ENCODE assay signal across 8 mouse cellular contexts in the genomic region with DNA sequence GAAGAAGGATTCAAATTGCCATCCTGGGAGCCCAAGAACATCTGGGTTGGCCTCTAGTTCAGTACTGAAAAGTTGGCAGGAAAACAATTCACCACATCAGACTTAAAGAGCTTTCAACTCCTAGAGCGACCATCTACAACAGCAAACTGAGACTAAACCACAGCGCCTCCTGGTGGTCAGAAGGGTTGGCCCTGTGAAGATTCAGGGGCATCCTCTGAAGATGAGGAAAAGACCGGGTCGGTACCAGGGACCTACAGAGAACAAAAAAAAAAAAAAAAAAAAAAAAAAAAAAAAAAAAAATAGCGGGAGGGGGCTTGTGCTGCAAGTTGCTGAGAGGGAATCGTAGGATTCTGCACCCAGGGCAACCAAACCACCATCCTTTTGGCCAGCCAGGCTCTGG. TPM values are rescaled to one million over a fixed set of nuclear protein-coding genes. Genes with fewer than 3 reads are reported as not detected.
DNase-seq lines count a peak whose midpoint lies in the region; ATAC-seq and TF ChIP-seq lines count a peak whose summit lies in the region.

No protein-coding gene starts in this region.

- H3K4me1 ChIP-seq in hindbrain, embryonic 11.5 days (replicated peaks; ENCODE audit: control insufficient read depth, insufficient read depth, low read length) = no peaks in the 10 kb centered on the region
- peaks cover 11% of the 10 kb centered on the region; the same call in 1 of the 2 replicates for H3K4me1 ChIP-seq in hindbrain, embryonic 13.5 days (replicated peaks)
- no peaks in the 10 kb centered on the region; the same call in 1 of the 2 replicates for H3K4me1 ChIP-seq in bone marrow, adult 2 months (ENCODE audit: control insufficient read depth, insufficient read depth, low read length)
- H3K4me1 ChIP-seq in heart, embryonic 10.5 days = peaks cover 47% of the 10 kb centered on the region
- H3K4me1 ChIP-seq in liver, embryonic 12.5 days = peaks cover 23% of the 10 kb centered on the region

- 0 out of 2 replicates have a peak, but pooled peaks cover 5% of the 10 kb centered on the region for H3K27me3 ChIP-seq in hindbrain, embryonic 11.5 days (ENCODE audit: control insufficient read depth, insufficient read depth, low read length)
- peaks cover 52% of the 10 kb centered on the region for H3K27me3 ChIP-seq in hindbrain, embryonic 13.5 days
- peaks cover 32% of the 10 kb centered on the region for H3K27me3 ChIP-seq in heart, embryonic 10.5 days (ENCODE audit: insufficient read depth, poor library complexity, severe bottlenecking)
- H3K27me3 ChIP-seq in liver, embryonic 12.5 days (replicated peaks) = peaks cover 65% of the 10 kb centered on the region

- peak; percentile 74 for DNase-seq in hindbrain, embryonic 11.5 days (ENCODE audit: low spot score)
- peak; percentile 72 to 79 for DNase-seq in CD8-positive naive resting alpha-beta T cell, adult 2 months (ENCODE audit: low read depth in 2 of 2, low spot score in 2 of 2)
- peak; percentile 85 for DNase-seq in heart, embryonic 10.5 days (ENCODE audit: low spot score)
- DNase-seq in spleen, adult 18-20 months = peak; percentile 40 to 77
- DNase-seq in layer of hippocampus, postnatal 14 days (ENCODE audit: low spot score in 2 of 2) = no peak

- 39% methylated on average over 6 of the region's 6 CpGs for WGBS in hindbrain, embryonic 11.5 days
- WGBS in hindbrain, embryonic 13.5 days = 37% methylated on average over 6 of the region's 6 CpGs
- WGBS in bone marrow, adult 2 months = 21% methylated on average over 5 of the region's 6 CpGs
- 31% methylated on average over 6 of the region's 6 CpGs for WGBS in heart, embryonic 10.5 days
- 17% methylated on average over 6 of the region's 6 CpGs for WGBS in liver, embryonic 12.5 days (ENCODE audit: insufficient replicate concordance)

- no peak for TF ChIP-seq POLR2A in bone marrow, adult 2 months (IDR thresholded peaks at IDR 0.05; ENCODE audit: borderline replicate concordance, control insufficient read depth, low read depth, low read length)

- peak; percentile 83 for TF ChIP-seq CTCF in bone marrow, adult 2 months (IDR thresholded peaks at IDR 0.05; ENCODE audit: control insufficient read depth, insufficient read depth, low read length)

- ATAC-seq in hindbrain, embryonic 11.5 days (ENCODE audit: low FRiP score) = no peak
- no peak for ATAC-seq in hindbrain, embryonic 13.5 days (ENCODE audit: low FRiP score)
- ATAC-seq in liver, embryonic 12.5 days = peak; percentile 72

- no peak overlapping the region for H3K9ac ChIP-seq in hindbrain, embryonic 11.5 days (ENCODE audit: low read depth, low read length)
- no peak overlapping the region for H3K9ac ChIP-seq in hindbrain, embryonic 13.5 days
- H3K9ac ChIP-seq in liver, embryonic 12.5 days = no peak overlapping the region

- H3K27ac ChIP-seq in hindbrain, embryonic 11.5 days (ENCODE audit: low read depth, low read length) = no peak overlapping the region
- H3K27ac ChIP-seq in hindbrain, embryonic 13.5 days = no peak overlapping the region
- no peak overlapping the region for H3K27ac ChIP-seq in bone marrow, adult 2 months (ENCODE audit: control insufficient read depth, insufficient read depth, low read depth, low read length, poor library complexity)
- H3K27ac ChIP-seq in heart, embryonic 10.5 days = no peak overlapping the region
- no peak overlapping the region for H3K27ac ChIP-seq in liver, embryonic 12.5 days

- H3K9me3 ChIP-seq in hindbrain, embryonic 11.5 days (ENCODE audit: control insufficient read depth, low read length) = no peaks in the 10 kb centered on the region
- H3K9me3 ChIP-seq in hindbrain, embryonic 13.5 days = no peaks in the 10 kb centered on the region
- H3K9me3 ChIP-seq in heart, embryonic 10.5 days = no peaks in the 10 kb centered on the region
- no peaks in the 10 kb centered on the region for H3K9me3 ChIP-seq in liver, embryonic 12.5 days (replicated peaks)

- H3K4me2 ChIP-seq in hindbrain, embryonic 11.5 days (replicated peaks; ENCODE audit: low read depth, low read length) = no peak overlapping the region
- no peak overlapping the region for H3K4me2 ChIP-seq in hindbrain, embryonic 13.5 days
- no peak overlapping the region for H3K4me2 ChIP-seq in liver, embryonic 12.5 days

- no peak overlapping the region for H3K4me3 ChIP-seq in hindbrain, embryonic 11.5 days (ENCODE audit: low read depth, low read length)
- no peak overlapping the region for H3K4me3 ChIP-seq in hindbrain, embryonic 13.5 days
- no peak overlapping the region for H3K4me3 ChIP-seq in bone marrow, adult 2 months (replicated peaks; ENCODE audit: control insufficient read depth, low read depth, low read length)
- H3K4me3 ChIP-seq in heart, embryonic 10.5 days = no peak overlapping the region
- H3K4me3 ChIP-seq in liver, embryonic 12.5 days = no peak overlapping the region

- H3K36me3 ChIP-seq in hindbrain, embryonic 11.5 days (ENCODE audit: control insufficient read depth, insufficient read depth, low read length) = no peaks in the 10 kb centered on the region
- H3K36me3 ChIP-seq in hindbrain, embryonic 13.5 days = no peaks in the 10 kb centered on the region
- H3K36me3 ChIP-seq in heart, embryonic 10.5 days = no peaks in the 10 kb centered on the region
- no peaks in the 10 kb centered on the region for H3K36me3 ChIP-seq in liver, embryonic 12.5 days

RNA-seq across cellular contexts. Expression of a gene that starts 0.7 kb away (rescaled TPM):
- polyA plus RNA-seq in hindbrain, embryonic 11.5 days (2014; fragmentation: Nextera tagmentation; extraction: Ambion mirVana) = not detected in 2 replicates
- not detected in 2 replicates for polyA plus RNA-seq in hindbrain, embryonic 13.5 days (2015; fragmentation: Nextera tagmentation; extraction: Ambion mirVana)
- not detected in 2 replicates for polyA plus RNA-seq in bone marrow, adult 2 months (2011; ENCODE audit: insufficient read depth, insufficient read length, low replicate concordance, missing spikeins)
- not detected in 2 replicates for polyA plus RNA-seq in heart, embryonic 10.5 days (2016; fragmentation: Nextera tagmentation; extraction: Ambion mirVana)
- not detected in 2 replicates for polyA plus RNA-seq in liver, embryonic 12.5 days (2016; fragmentation: Nextera tagmentation; extraction: Ambion mirVana)
- not detected for total RNA-seq in layer of hippocampus, postnatal 14 days (2021)

RNA-seq across cellular contexts. Expression of a gene that starts 10.2 kb away (rescaled TPM):
- polyA plus RNA-seq in hindbrain, embryonic 11.5 days (2014; fragmentation: Nextera tagmentation; extraction: Ambion mirVana) = 10.9 and 12.2 TPM in 2 replicates
- 91.1 and 91.8 TPM in 2 replicates for polyA plus RNA-seq in hindbrain, embryonic 13.5 days (2015; fragmentation: Nextera tagmentation; extraction: Ambion mirVana)
- polyA plus RNA-seq in bone marrow, adult 2 months (2011; ENCODE audit: insufficient read depth, insufficient read length, low replicate concordance, missing spikeins) = 41.1 and 41.2 TPM in 2 replicates
- polyA plus RNA-seq in heart, embryonic 10.5 days (2016; fragmentation: Nextera tagmentation; extraction: Ambion mirVana) = 56.1 and 61.0 TPM in 2 replicates
- 44.2 and 44.3 TPM in 2 replicates for polyA plus RNA-seq in liver, embryonic 12.5 days (2016; fragmentation: Nextera tagmentation; extraction: Ambion mirVana)
- total RNA-seq in layer of hippocampus, postnatal 14 days (2021) = 10 to 100 TPM; 49.1 to 57.6 TPM

RNA-seq across cellular contexts. Expression of a gene that starts 28.1 kb away (rescaled TPM):
- 0.85 and 1.8 TPM in 2 replicates for polyA plus RNA-seq in hindbrain, embryonic 11.5 days (2014; fragmentation: Nextera tagmentation; extraction: Ambion mirVana)
- polyA plus RNA-seq in hindbrain, embryonic 13.5 days (2015; fragmentation: Nextera tagmentation; extraction: Ambion mirVana) = 0.82 and 1.2 TPM in 2 replicates
- 50.6 and 60.6 TPM in 2 replicates for polyA plus RNA-seq in bone marrow, adult 2 months (2011; ENCODE audit: insufficient read depth, insufficient read length, low replicate concordance, missing spikeins)
- 0.71 and 1.0 TPM in 2 replicates for polyA plus RNA-seq in heart, embryonic 10.5 days (2016; fragmentation: Nextera tagmentation; extraction: Ambion mirVana)
- polyA plus RNA-seq in liver, embryonic 12.5 days (2016; fragmentation: Nextera tagmentation; extraction: Ambion mirVana) = 0.87 and 0.96 TPM in 2 replicates
- total RNA-seq in layer of hippocampus, postnatal 14 days (2021) = 10 to 100 TPM; 10.1 to 13.3 TPM

RNA-seq across cellular contexts. Expression of a gene that starts 28.8 kb away (rescaled TPM):
- not detected in 2 replicates for polyA plus RNA-seq in hindbrain, embryonic 11.5 days (2014; fragmentation: Nextera tagmentation; extraction: Ambion mirVana)
- not detected in 2 replicates for polyA plus RNA-seq in hindbrain, embryonic 13.5 days (2015; fragmentation: Nextera tagmentation; extraction: Ambion mirVana)
- polyA plus RNA-seq in bone marrow, adult 2 months (2011; ENCODE audit: insufficient read depth, insufficient read length, low replicate concordance, missing spikeins) = not detected in 2 replicates
- not detected in 2 replicates for polyA plus RNA-seq in heart, embryonic 10.5 days (2016; fragmentation: Nextera tagmentation; extraction: Ambion mirVana)
- polyA plus RNA-seq in liver, embryonic 12.5 days (2016; fragmentation: Nextera tagmentation; extraction: Ambion mirVana) = not detected in 2 replicates
- total RNA-seq in layer of hippocampus, postnatal 14 days (2021) = not detected

RNA-seq across cellular contexts. Expression of a gene that starts 46.5 kb away (rescaled TPM):
- 0.21 TPM in 1 of 2 replicates, not detected in the other for polyA plus RNA-seq in hindbrain, embryonic 11.5 days (2014; fragmentation: Nextera tagmentation; extraction: Ambion mirVana)
- 0.14 TPM in 1 of 2 replicates, not detected in the other for polyA plus RNA-seq in hindbrain, embryonic 13.5 days (2015; fragmentation: Nextera tagmentation; extraction: Ambion mirVana)
- 2.2 and 6.5 TPM in 2 replicates for polyA plus RNA-seq in bone marrow, adult 2 months (2011; ENCODE audit: insufficient read depth, insufficient read length, low replicate concordance, missing spikeins)
- polyA plus RNA-seq in heart, embryonic 10.5 days (2016; fragmentation: Nextera tagmentation; extraction: Ambion mirVana) = 0.21 and 0.65 TPM in 2 replicates
- polyA plus RNA-seq in liver, embryonic 12.5 days (2016; fragmentation: Nextera tagmentation; extraction: Ambion mirVana) = 0.46 and 0.55 TPM in 2 replicates
- total RNA-seq in layer of hippocampus, postnatal 14 days (2021) = under 1 TPM in 1 of 2 experiments, not detected in 1; 0.31 TPM

Comparison
In these comparisons a context has a peak if more than half of its experiments do, and no peak if none do; other contexts are left out.
1. DNase-seq: peak in hindbrain, embryonic 11.5 days (single experiment), CD8-positive naive resting alpha-beta T cell, adult 2 months (2 of 2), heart, embryonic 10.5 days (single experiment) and spleen, adult 18-20 months (2 of 2); none in layer of hippocampus, postnatal 14 days (0 of 2).
2. RNA of a gene that starts 28.1 kb away (polyA plus RNA-seq): 50.6 to 60.6 TPM in bone marrow, adult 2 months; 0.85 to 1.8 TPM in hindbrain, embryonic 11.5 days, 0.71 to 1.0 TPM in heart, embryonic 10.5 days, 0.87 to 0.96 TPM in liver, embryonic 12.5 days and 0.82 to 1.2 TPM in hindbrain, embryonic 13.5 days; every median in the first group is over 10 times any median in the second.